Mouse (Mus musculus): Measurements from ENCODE around the gene Armt1.
"Not testable (repeated sequence)": the region's sequence is repeated elsewhere in the genome, so short reads cannot be mapped to it uniquely, and the experiment has no call there.

Gene Armt1

DNA sequence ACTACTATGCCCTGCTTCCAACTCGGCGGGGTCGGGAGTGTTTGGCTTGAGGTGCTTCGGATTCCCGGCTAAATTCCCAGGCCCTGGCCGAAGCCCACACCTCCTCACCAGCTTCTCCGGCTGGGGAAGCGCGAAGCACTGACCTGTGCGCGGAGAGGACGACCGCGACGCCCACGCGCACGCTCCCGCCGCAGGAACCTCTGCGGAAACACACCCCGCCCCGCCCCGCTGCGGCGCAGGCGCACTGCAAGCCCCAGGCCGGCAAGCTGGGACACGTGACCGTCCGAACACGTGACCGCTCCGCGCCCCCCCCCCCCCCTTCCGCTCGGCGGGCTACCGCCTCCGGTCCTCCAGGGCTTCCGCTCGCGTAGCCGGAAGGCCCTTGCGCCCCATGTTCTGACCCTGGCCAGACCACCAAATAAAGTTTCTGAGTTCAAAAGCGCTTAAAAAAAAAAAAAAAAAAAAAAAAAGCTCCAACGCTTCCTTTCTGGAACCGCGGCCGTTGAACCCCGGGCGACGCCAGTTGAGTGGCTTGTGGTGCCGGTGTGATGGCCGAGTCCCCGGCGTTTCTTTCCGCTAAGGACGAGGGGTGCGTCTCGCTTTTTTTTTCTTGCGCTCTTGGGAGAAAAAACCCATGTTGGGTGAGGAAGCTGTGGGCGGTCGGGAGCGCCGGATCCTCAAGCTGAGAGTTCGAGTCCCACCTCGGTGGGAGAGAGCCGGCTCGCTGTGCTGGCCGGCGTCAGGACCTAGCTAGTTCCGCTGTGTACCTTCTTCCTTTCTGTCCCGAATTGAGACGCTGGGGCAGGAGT lies at the start of gene Armt1, which contains the start of gene Rmnd1:
TSS of gene Armt1 (plus strand) at position 345 of the 809 bp plus-strand sequence.
TSS of gene Rmnd1 (minus strand) at position 266 of the 809 bp plus-strand sequence.
- DNase-seq, result peak; percentile 97

- DNase-seq, result no peak
These were observed 48.0 kb upstream of the Armt1 start for GRCm38 (mm10) chr10:4384244-4384643.

- peak; percentile 95 for DNase-seq
These were observed 45.4 kb upstream of the Armt1 start for GRCm38 (mm10) chr10:4386609-4387591.

DNA sequence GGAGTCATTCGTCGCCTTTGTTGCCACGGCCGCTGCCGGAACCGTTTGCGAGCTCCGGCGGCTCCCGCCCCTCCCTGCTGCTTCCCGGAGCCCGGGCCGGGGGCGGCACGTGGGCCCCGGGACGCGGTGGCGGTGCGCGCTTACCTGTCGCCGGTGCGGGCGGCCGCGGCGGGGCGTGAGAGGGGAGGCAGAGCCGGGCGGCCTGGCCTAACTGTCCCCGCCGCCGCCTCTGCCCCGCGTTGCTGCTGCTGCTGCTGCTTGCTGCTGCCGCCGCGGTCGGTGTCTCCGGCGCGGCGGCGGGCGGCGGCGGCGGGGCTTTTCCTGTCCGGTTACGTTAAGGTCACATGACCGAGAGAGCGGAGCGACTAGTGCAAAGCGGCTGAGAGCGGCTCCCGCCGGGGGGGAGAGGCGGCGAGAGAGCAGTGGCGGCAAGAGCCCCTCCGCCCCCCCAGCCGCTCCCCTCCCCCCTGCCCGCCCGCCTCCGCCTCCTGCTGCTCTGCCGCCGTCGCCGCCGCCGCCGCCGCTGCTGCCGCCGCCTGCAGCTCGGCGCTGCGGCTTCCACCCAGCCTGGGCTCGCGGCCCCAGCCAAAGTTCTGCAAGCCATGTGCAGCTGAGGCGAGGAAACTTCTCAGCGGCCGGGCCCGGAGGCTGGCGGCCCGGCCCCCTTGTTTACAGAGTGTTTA lies 44.4 kb upstream of the Armt1 start, which contains the start of gene Zbtb2:
TSS of gene Zbtb2 (minus strand) at position 408 of the 683 bp plus-strand sequence.
- DNase-seq, result peak; percentile 71

DNA sequence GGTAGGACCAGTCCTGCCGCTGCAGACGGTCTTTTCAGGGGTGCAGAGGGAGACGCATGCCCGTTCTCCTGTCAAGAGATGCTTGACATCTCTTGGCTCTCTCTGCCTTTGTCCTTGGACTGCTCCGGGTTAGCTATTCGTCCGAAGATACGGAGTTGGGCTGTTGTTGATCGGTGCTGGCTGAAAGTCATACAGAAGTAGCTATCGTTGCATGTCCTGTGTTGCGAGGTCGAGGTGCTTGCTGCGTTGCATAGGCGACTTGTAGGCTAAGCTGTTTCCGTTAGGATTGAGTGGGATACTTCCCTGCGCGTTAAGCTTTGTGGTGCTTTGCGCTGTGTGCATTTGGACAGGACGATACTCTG lies 43.9 kb upstream of the Armt1 start:
- DNase-seq, result no peak

DNA sequence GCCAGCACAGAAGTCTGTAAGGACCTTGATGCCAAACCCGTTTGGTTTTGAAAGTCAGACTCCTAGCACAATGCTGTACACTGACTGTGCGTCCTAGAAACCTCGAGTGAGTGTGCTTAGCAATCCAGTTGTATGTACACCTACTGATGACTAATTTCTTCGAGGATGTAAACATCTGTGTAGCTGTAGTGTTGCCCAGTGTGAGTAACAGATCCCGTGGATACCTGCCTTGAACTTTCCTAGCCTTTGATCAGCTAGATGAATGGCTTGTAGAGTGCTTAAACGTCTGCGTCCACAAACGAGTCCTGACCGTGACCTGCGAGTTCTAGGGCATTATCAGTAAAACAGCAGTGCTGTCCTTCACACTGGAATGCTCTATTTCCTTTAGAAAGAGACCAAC lies 43.2 kb upstream of the Armt1 start:
- DNase-seq, result no peak

GRCm38 (mm10) chr10:4389461-4390112 lies 42.7 kb upstream of the Armt1 start:
- DNase-seq, result no peak

GRCm38 (mm10) chr10:4390550-4390949 lies 41.7 kb upstream of the Armt1 start:
- no peak for DNase-seq

DNA sequence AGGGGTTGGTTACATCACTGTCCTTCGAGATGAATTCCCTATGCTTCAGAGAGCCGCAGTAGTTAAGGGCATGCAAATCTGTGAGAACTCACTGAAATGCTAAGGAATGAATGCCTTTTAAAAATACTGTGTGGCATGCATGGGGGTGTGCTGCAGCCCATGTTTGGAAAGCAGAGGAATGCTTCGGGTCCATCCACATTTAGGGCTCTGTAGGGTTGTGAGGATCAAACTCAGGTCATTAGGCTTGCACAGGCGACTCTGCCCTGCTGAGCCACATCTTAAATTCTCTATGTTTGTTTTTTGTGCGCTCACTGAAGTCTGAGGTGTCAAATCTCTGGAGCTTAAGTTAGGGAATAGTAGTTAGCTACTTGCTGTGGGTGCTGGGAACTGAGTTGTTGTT lies 41.2 kb upstream of the Armt1 start:
- no peak for DNase-seq

GRCm38 (mm10) chr10:4391851-4392250 lies 40.4 kb upstream of the Armt1 start:
- no peak for DNase-seq

- DNase-seq, result peak; percentile 47
These were observed 36.9 kb upstream of the Armt1 start for GRCm38 (mm10) chr10:4395321-4395720.

GRCm38 (mm10) chr10:4398058-4398457 lies 34.2 kb upstream of the Armt1 start:
- DNase-seq, result no peak

DNA sequence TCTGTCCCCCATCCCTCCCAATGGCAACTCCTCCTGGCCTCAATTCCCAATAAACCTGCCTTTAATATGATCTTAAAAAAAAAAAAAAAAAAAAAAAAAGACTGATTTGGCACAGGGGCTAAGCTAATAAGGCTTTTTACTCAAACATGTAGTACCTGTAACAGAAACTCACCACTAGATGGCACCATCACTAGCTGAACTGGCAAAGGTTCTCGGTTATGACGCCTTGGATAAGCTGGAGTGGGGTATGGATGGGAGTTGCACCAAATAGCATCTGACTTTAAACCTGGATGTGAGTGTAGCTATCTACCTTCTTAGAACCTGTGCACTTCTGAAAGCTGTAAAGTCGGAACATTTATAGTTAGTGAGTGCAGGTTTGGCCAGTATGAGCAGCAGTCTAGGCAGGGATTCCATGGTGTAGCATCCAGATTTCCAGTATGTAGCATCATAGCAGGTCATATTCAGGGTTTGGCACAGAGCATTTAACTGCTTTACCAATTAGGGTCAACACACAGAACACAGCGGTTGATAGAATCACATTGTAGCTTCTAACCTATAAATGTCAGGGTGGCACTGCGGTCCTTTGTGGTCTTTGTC lies 27.3 kb upstream of the Armt1 start:
- peak; percentile 45 for DNase-seq

GRCm38 (mm10) chr10:4405511-4405910 lies 26.8 kb upstream of the Armt1 start:
- DNase-seq, result no peak

DNA sequence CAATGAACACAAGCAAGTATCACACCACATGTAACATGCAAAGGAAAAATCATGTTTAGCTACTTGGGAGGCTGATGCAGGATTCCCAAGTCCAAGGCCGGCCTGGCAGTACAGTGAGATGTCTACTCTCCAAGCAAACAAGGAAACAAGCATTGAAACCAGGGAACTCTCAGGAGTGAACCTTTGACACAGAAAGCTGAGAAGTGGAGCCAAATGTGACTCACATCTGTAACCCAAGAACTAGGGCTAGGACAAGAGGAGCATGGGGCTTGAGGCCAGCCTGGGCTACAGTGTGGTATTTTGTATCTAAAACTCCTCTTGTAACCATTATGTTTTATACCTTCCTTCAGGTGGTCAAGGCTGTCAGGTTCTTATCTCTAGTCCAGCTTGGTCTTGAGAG lies 25.1 kb upstream of the Armt1 start:
- DNase-seq, result no peak

DNA sequence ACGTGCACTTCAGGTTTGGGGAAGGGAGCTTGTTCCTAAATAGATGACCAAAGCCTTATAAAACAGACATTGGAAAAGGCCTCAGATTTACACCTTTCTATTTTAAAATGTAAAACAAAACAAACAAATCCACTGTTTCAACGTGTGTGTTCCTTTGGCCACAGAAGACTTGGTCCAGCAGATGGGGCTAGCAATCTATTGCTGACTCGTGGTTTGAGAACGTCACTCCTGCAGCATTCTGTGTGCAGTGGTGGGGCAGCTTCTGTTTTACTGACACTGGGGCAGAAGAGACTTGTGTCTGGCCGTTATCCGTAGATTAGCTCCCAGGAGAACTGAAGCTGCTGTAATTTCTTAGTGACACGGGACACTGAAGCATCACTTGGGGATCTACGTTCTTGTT lies 7.0 kb upstream of the Armt1 start:
- DNase-seq, result no peak

DNA sequence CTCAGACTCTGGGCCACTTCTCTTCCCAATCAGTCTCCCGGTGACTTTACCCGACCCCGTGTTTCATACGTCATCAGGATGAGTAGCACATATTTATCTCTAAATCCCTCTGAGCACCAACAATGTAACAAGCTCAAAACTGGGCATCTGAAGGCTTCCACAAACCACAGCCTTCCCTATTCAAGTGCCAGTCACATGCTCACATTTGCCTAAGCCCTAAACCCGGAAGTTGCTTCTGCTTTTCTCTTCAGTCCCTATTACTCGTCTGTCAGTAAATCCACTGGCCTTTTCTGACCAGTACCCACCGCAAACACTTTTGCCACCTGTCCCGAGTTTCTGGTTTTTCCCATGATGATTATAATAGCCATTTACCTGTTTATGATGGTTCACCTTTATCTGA lies 1.9 kb upstream of the Armt1 start:
- DNase-seq, result no peak

DNA sequence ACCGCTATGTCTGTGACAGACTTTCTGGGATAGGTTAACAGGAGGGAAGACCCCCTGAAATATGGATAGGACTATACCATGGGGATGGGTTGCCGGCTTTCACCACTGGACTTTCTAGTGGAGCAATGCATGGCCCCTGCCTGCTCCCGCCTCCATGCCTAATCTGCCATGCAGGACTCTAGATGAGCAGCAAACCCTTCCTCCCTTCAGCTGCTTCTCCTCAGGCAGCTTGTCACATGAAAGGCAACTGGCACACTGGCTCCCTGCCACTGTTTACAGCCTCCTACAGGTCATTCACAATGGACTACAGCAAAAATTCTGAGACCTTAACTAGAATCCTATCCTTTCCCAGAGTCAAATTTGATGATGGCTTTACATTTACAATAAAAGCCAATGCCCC lies 1.4 kb upstream of the Armt1 start:
- no peak for DNase-seq

DNA sequence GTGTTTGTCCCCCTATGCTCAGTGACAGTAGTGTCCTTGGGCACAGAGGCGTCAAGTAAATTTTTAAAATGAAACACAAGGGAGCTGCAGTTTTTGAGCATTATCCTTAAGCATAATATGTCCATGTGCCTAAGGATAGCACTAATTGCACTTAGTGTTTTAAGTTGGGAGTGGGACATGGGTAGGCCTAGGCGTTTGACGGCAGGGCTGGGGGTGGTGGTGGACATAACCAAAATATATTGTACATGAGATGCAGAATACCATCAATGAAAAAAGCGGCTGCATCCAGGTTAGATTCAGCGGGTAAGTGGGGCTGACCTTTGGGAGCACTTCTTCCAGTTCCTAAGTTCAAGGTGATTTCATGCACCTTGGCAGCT lies 533 bp upstream of the Armt1 start:
- no peak for DNase-seq

DNA sequence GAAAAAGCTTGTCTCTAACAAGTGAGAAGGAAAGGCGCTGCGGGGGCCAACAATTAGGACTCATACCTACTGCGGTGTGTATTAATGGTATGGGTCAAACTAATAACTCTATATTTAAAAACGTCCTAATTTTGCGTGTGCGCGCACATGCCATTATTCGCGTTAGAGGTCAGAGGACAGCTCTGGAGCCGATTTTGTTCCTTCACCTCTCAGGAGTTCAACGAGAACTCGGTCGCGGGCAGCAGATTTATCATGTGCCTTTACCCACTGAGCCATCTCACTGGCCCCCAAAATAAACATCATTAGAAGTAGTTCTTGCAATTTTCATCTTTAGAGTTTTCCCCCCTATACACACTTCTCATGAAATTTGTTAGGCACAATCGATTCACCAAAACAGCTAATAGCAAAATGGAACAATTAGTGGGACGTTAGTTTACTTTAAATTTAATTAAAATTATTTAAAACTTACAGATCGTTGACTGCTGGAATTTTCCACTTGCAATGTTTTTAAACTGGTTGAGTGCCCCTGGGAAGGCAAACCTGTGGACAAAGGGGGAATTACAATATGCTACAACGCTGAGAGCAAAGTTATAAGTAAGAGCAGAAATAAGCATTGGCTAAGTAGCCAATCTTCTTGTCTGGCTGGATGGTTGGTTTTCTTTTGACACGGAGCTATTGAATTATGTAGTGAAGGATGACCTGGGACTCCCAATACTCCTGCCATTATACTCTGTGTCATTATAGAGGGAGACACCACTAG lies 909 bp downstream of the Armt1 start:
- DNase-seq, result no peak

- not testable (repeated sequence) for DNase-seq
These were observed 1.6 kb downstream of the Armt1 start for GRCm38 (mm10) chr10:4433871-4434270.

Measured in right cerebral cortex, adult 18-20 months (tissue).